Mouse (Mus musculus) heart, adult 9 months (tissue): ENCODE measurements around the gene Naaladl2.

Experiments
- DNase-seq, 2 experiments: peaks; one replicate each; pipeline ENCODE4 v3.0.0; 2022; ENCODE audit warnings: low spot score in 2 of 2

Gene Naaladl2

GRCm38 (mm10) chr3:23972747-23973667 lies 1171.1 kb downstream of the Naaladl2 start:
- no peak for DNase-seq

GRCm38 (mm10) chr3:23962961-23963621 lies 1181.0 kb downstream of the Naaladl2 start:
- DNase-seq, result no peak

- no peak for DNase-seq
Observed at GRCm38 (mm10) chr3:23946182-23946581, 1197.9 kb downstream of the Naaladl2 start.

- DNase-seq, result no peak
Observed at GRCm38 (mm10) chr3:23937299-23937698, 1206.8 kb downstream of the Naaladl2 start.

- DNase-seq, result no peak
Observed at GRCm38 (mm10) chr3:23928097-23928496, 1216.0 kb downstream of the Naaladl2 start.

GRCm38 (mm10) chr3:23907682-23908081 lies 1236.4 kb downstream of the Naaladl2 start:
- DNase-seq, result no peak

- DNase-seq, result no peak
Observed at GRCm38 (mm10) chr3:23865688-23866087, 1278.4 kb downstream of the Naaladl2 start.

- DNase-seq, result no peak
Observed at GRCm38 (mm10) chr3:23857275-23857674, 1286.8 kb downstream of the Naaladl2 start.

GRCm38 (mm10) chr3:23817585-23817984 lies 1326.5 kb downstream of the Naaladl2 start:
- peak in 1 of 2 experiments; percentile 1 for DNase-seq

- peak; percentile 5 to 28 for DNase-seq
Observed at GRCm38 (mm10) chr3:23758746-23759145, 1385.3 kb downstream of the Naaladl2 start.
